Mouse (Mus musculus) liver, adult 2 months (tissue): ENCODE measurements around the gene Syngr3. TPM values are rescaled to one million over a fixed set of nuclear protein-coding genes. Genes with fewer than 3 reads are reported as not detected.

Source experiments
- DNase-seq: peaks from one replicate; pipeline ENCODE4 v3.0.0-alpha.2; 2011; ENCODE audit warnings: low read depth, low spot score; ENCODE audit errors: extremely low read depth
- H3K27ac ChIP-seq: fragments of 200-500 bp; replicated peaks from 2 replicates; pipeline ENCODE4 v1.5.1; 2012; ENCODE audit warnings: low read depth, mild to moderate bottlenecking, control low read depth, inconsistent platforms, low read length; ENCODE audit not compliant: insufficient read depth
- H3K27me3 ChIP-seq: fragments of 200-500 bp; 2 replicates; pipeline ENCODE4 v1.6.1; 2012; ENCODE audit warnings: mild to moderate bottlenecking, moderate library complexity, low read length, inconsistent platforms; ENCODE audit not compliant: control insufficient read depth, insufficient read depth
- H3K36me3 ChIP-seq: fragments of 200-500 bp; 2 replicates; pipeline ENCODE4 v1.6.1; 2012; ENCODE audit warnings: low read length, inconsistent platforms; ENCODE audit not compliant: control insufficient read depth, insufficient read depth
- H3K4me1 ChIP-seq: fragments of 200-500 bp; 2 replicates; pipeline ENCODE4 v1.6.1; 2011; ENCODE audit warnings: low read length; ENCODE audit not compliant: control insufficient read depth, insufficient read depth
- H3K4me3 ChIP-seq: fragments of 200-500 bp; 2 replicates; pipeline ENCODE4 v1.5.1; 2011; ENCODE audit warnings: low read depth, mild to moderate bottlenecking, control low read depth, low read length, moderate library complexity; ENCODE audit not compliant: insufficient read depth
- H3K79me2 ChIP-seq: fragments of 200-500 bp; 2 replicates; pipeline ENCODE4 v1.6.1; 2012; ENCODE audit warnings: inconsistent platforms, mild to moderate bottlenecking, low read length, moderate library complexity; ENCODE audit not compliant: control insufficient read depth, insufficient read depth
- H3K9ac ChIP-seq: fragments of 200-500 bp; 2 replicates; pipeline ENCODE4 v1.6.1; 2012; ENCODE audit warnings: low read depth, mild to moderate bottlenecking, control low read depth, inconsistent platforms, low read length
- CTCF ChIP-seq: fragments of 200-500 bp; IDR thresholded peaks from 2 replicates; pipeline ENCODE4 v1.5.1; 2011; ENCODE audit warnings: low read depth, low read length, control low read depth
- POLR2A ChIP-seq: fragments of 200-500 bp; IDR thresholded peaks from 2 replicates; pipeline ENCODE4 v1.6.1; 2011; ENCODE audit warnings: low read length, control low read depth; ENCODE audit not compliant: insufficient read depth; ENCODE audit errors: extremely low read depth
- WGBS: fragments of 180-500 bp; shearing (Covaris S2); methylation state at CpG from one replicate; pipeline ENCODE4 v1.1.7; 2018; 5-methylcytosine and 5-hydroxymethylcytosine counted together
- polyA plus RNA-seq: library from polyadenylated mRNA; depleted of rRNA; stranded (reverse); fragments of >200 nt; gene quantifications from 2 replicates; pipeline ENCODE4 v1.2.3, GENCODE M21; 2012; rRNA removed
- total RNA-seq: library from RNA; depleted of rRNA; stranded (reverse); fragments of >200 nt; gene quantifications from 2 replicates; pipeline ENCODE4 v1.2.3, GENCODE M21; 2014; rRNA removed

Gene Syngr3
- total and polyA plus RNA-seq, 2 experiments: 0.09 to 0.10 TPM

GRCm38 (mm10) chr17:24638840-24639239 is 50.9 kb downstream of the Syngr3 start:
- H3K4me3 ChIP-seq: no peak overlapping the region
- 83% methylated on average over 9 of the region's 9 CpGs for WGBS
- no peak overlapping the region for H3K27ac ChIP-seq
- H3K4me1 ChIP-seq: 0 out of 2 replicates have a peak, but pooled peaks cover 3% of the 10 kb centered on the region
- TF ChIP-seq CTCF (no peak), POLR2A (no peak)
- H3K27me3 ChIP-seq: no peaks in the 10 kb centered on the region
- no peak overlapping the region for H3K9ac ChIP-seq
- DNase-seq: peak; percentile 44
- H3K36me3 ChIP-seq: peaks cover 5% of the 10 kb centered on the region; the same call in 1 of the 2 replicates
- no peaks in the 10 kb centered on the region for H3K79me2 ChIP-seq

DNA sequence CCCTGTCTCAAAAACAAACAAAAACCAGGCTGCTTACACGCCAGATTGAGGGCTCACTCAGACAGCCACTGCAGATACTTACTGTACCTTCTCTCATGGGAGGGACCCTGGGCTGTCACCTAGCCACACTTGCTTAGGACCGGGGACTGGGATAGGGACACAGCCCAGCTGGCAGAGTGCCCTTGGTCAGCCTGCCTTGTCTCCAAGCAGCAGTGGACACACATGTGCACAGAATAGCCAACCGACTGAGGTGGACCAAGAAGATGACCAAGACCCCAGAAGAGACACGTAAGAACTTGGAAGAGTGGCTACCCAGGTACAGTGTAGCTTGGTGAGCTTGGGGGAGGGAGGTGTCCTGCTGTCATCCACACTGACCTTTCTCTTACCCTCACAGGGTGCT is 51.5 kb downstream of the Syngr3 start:
- Histone ChIP-seq H3K79me2 (no peaks in the 10 kb centered on the region), H3K27me3 (no peaks in the 10 kb centered on the region), H3K4me3 (no peak overlapping the region), H3K27ac (no peak overlapping the region), H3K9ac (no peak overlapping the region), H3K36me3 (peaks cover 5% of the 10 kb centered on the region; the same call in 1 of the 2 replicates), H3K4me1 (peaks cover 5% of the 10 kb centered on the region)
- DNase-seq: no peak
- WGBS: 71% methylated on average over 4 of the region's 4 CpGs
- TF ChIP-seq CTCF (no peak), POLR2A (no peak)

- no peak for TF ChIP-seq POLR2A
- no peak for TF ChIP-seq CTCF
Observed at GRCm38 (mm10) chr17:24636781-24637481, 52.8 kb downstream of the Syngr3 start.

GRCm38 (mm10) chr17:24635694-24636093 is 54.1 kb downstream of the Syngr3 start:
- DNase-seq: no peak
- 85% methylated on average over 5 of the region's 5 CpGs for whole genome bisulfite sequencing
- no peak overlapping the region for H3K27ac ChIP-seq

More at GRCm38 (mm10) chr17:24636781-24637481, 52.8 kb downstream of the Syngr3 start:
- Histone ChIP-seq H3K9ac (no peak overlapping the region), H3K36me3 (peaks cover 5% of the 10 kb centered on the region; the same call in 1 of the 2 replicates), H3K27ac (no peak overlapping the region), H3K79me2 (no peaks in the 10 kb centered on the region), H3K4me3 (no peak overlapping the region), H3K27me3 (no peaks in the 10 kb centered on the region), H3K4me1 (peaks cover 9% of the 10 kb centered on the region)
- DNase-seq: no peak
- 74% methylated on average over 5 of the region's 5 CpGs for WGBS

More at GRCm38 (mm10) chr17:24635694-24636093, 54.1 kb downstream of the Syngr3 start:
- H3K36me3 ChIP-seq: peaks cover under 1% of the 10 kb centered on the region; the same call in 1 of the 2 replicates
- no peak overlapping the region for H3K4me3 ChIP-seq
- TF ChIP-seq CTCF (no peak), POLR2A (no peak)
- H3K9ac ChIP-seq: no peak overlapping the region
- peaks cover 3% of the 10 kb centered on the region; the same call in 1 of the 2 replicates for H3K79me2 ChIP-seq
- H3K4me1 ChIP-seq: peaks cover 13% of the 10 kb centered on the region
- H3K27me3 ChIP-seq: no peaks in the 10 kb centered on the region

Other genes with a start within 250 kb of the Syngr3 start
Only the 30 nearest of the 33 such genes appear.
- gene Pgp, start 219.6 kb downstream of the Syngr3 start, total RNA-seq: 9.2 and 11.9 TPM in 2 replicates
- 25.8 and 26.6 TPM in 2 replicates for gene Pgp, start 219.6 kb downstream of the Syngr3 start, polyA plus RNA-seq
- not detected in 2 replicates for gene Bricd5, start 216.1 kb downstream of the Syngr3 start, total RNA-seq
- gene Bricd5, start 216.1 kb downstream of the Syngr3 start, polyA plus RNA-seq: 0.24 and 0.67 TPM in 2 replicates
- gene Mlst8, start 210.9 kb downstream of the Syngr3 start, total RNA-seq: 3.5 and 3.9 TPM in 2 replicates
- 12.9 and 16.7 TPM in 2 replicates for gene Mlst8, start 210.9 kb downstream of the Syngr3 start, polyA plus RNA-seq
- under 0.01 and 0.18 TPM in 2 replicates for gene Caskin1, start 201.4 kb downstream of the Syngr3 start, total RNA-seq
- gene Caskin1, start 201.4 kb downstream of the Syngr3 start, polyA plus RNA-seq: 0.18 and 0.26 TPM in 2 replicates
- gene Traf7, start 162.0 kb downstream of the Syngr3 start, total RNA-seq: 13.4 and 14.4 TPM in 2 replicates
- 25.3 and 47.5 TPM in 2 replicates for gene Traf7, start 162.0 kb downstream of the Syngr3 start, polyA plus RNA-seq
- gene Rab26, start 155.7 kb downstream of the Syngr3 start, total RNA-seq: 0.13 and 0.37 TPM in 2 replicates
- gene Rab26, start 155.7 kb downstream of the Syngr3 start, polyA plus RNA-seq: 0.15 and 0.40 TPM in 2 replicates
- 9.9 and 11.4 TPM in 2 replicates for gene Pkd1, start 140.1 kb downstream of the Syngr3 start, total RNA-seq
- gene Pkd1, start 140.1 kb downstream of the Syngr3 start, polyA plus RNA-seq: 14.7 and 17.4 TPM in 2 replicates
- gene Tsc2, start 57.3 kb downstream of the Syngr3 start, total RNA-seq: 19.5 and 27.9 TPM in 2 replicates
- gene Tsc2, start 57.3 kb downstream of the Syngr3 start, polyA plus RNA-seq: 63.4 and 79.3 TPM in 2 replicates
- gene Nthl1, start 57.3 kb downstream of the Syngr3 start, total RNA-seq: 8.1 and 9.7 TPM in 2 replicates
- 11.3 and 11.5 TPM in 2 replicates for gene Nthl1, start 57.3 kb downstream of the Syngr3 start, polyA plus RNA-seq
- gene Slc9a3r2, start 39.6 kb downstream of the Syngr3 start, total RNA-seq: 8.8 and 13.6 TPM in 2 replicates
- gene Slc9a3r2, start 39.6 kb downstream of the Syngr3 start, polyA plus RNA-seq: 24.9 and 31.5 TPM in 2 replicates
- gene Npw, start 31.5 kb downstream of the Syngr3 start, total RNA-seq: not detected in 2 replicates
- not detected in 2 replicates for gene Npw, start 31.5 kb downstream of the Syngr3 start, polyA plus RNA-seq
- gene Zfp598, start 20.3 kb downstream of the Syngr3 start, total RNA-seq: 11.1 and 16.0 TPM in 2 replicates
- 67.8 and 106 TPM in 2 replicates for gene Zfp598, start 20.3 kb downstream of the Syngr3 start, polyA plus RNA-seq
- 32.6 and 38.2 TPM in 2 replicates for gene Gfer, start 6.2 kb upstream of the Syngr3 start, total RNA-seq
- 49.8 and 51.9 TPM in 2 replicates for gene Gfer, start 6.2 kb upstream of the Syngr3 start, polyA plus RNA-seq
- 0.37 and 0.40 TPM in 2 replicates for gene Noxo1, start 6.3 kb upstream of the Syngr3 start, total RNA-seq
- 2.7 TPM in 2 replicates for gene Noxo1, start 6.3 kb upstream of the Syngr3 start, polyA plus RNA-seq
- gene Tbl3, start 17.7 kb upstream of the Syngr3 start, total RNA-seq: 14.2 and 17.8 TPM in 2 replicates
- 29.4 and 37.9 TPM in 2 replicates for gene Tbl3, start 17.7 kb upstream of the Syngr3 start, polyA plus RNA-seq
- not detected in 2 replicates for gene Rnf151, start 28.1 kb upstream of the Syngr3 start, total RNA-seq
- 0.19 TPM in 1 of 2 replicates, not detected in the other for gene Rnf151, start 28.1 kb upstream of the Syngr3 start, polyA plus RNA-seq
- gene Rps2, start 28.2 kb upstream of the Syngr3 start, total RNA-seq: 802 and 1,081 TPM in 2 replicates
- 2,199 and 2,424 TPM in 2 replicates for gene Rps2, start 28.2 kb upstream of the Syngr3 start, polyA plus RNA-seq
- gene Ndufb10, start 34.5 kb upstream of the Syngr3 start, total RNA-seq: 290 TPM in 2 replicates
- 265 and 300 TPM in 2 replicates for gene Ndufb10, start 34.5 kb upstream of the Syngr3 start, polyA plus RNA-seq
- 0.46 TPM in 1 of 2 replicates, not detected in the other for gene Rpl3l, start 37.9 kb upstream of the Syngr3 start, total RNA-seq
- gene Rpl3l, start 37.9 kb upstream of the Syngr3 start, polyA plus RNA-seq: not detected in 2 replicates
- gene Msrb1, start 46.7 kb upstream of the Syngr3 start, total RNA-seq: 184 and 192 TPM in 2 replicates
- 447 and 506 TPM in 2 replicates for gene Msrb1, start 46.7 kb upstream of the Syngr3 start, polyA plus RNA-seq
- 0.74 and 1.2 TPM in 2 replicates for gene Hs3st6, start 63.0 kb upstream of the Syngr3 start, total RNA-seq
- gene Hs3st6, start 63.0 kb upstream of the Syngr3 start, polyA plus RNA-seq: 2.3 and 3.9 TPM in 2 replicates
- gene Meiob, start 114.3 kb upstream of the Syngr3 start, total RNA-seq: 4.9 and 6.7 TPM in 2 replicates
- 0.59 and 0.75 TPM in 2 replicates for gene Meiob, start 114.3 kb upstream of the Syngr3 start, polyA plus RNA-seq
- gene Hagh, start 150.2 kb upstream of the Syngr3 start, total RNA-seq: 855 and 1,003 TPM in 2 replicates
- 900 and 1,325 TPM in 2 replicates for gene Hagh, start 150.2 kb upstream of the Syngr3 start, polyA plus RNA-seq
- gene Fahd1, start 160.4 kb upstream of the Syngr3 start, total RNA-seq: 49.5 and 61.3 TPM in 2 replicates
- gene Fahd1, start 160.4 kb upstream of the Syngr3 start, polyA plus RNA-seq: 55.7 and 61.8 TPM in 2 replicates
- gene Igfals, start 176.0 kb upstream of the Syngr3 start, total RNA-seq: 112 and 127 TPM in 2 replicates
- 369 and 402 TPM in 2 replicates for gene Igfals, start 176.0 kb upstream of the Syngr3 start, polyA plus RNA-seq
- 16.2 and 24.7 TPM in 2 replicates for gene Nubp2, start 196.4 kb upstream of the Syngr3 start, total RNA-seq
- gene Nubp2, start 196.4 kb upstream of the Syngr3 start, polyA plus RNA-seq: 30.2 and 33.0 TPM in 2 replicates
- gene Spsb3, start 196.7 kb upstream of the Syngr3 start, total RNA-seq: 8.7 and 14.8 TPM in 2 replicates
- gene Spsb3, start 196.7 kb upstream of the Syngr3 start, polyA plus RNA-seq: 37.5 and 42.4 TPM in 2 replicates
- 19.5 and 20.5 TPM in 2 replicates for gene Eme2, start 205.1 kb upstream of the Syngr3 start, total RNA-seq
- gene Eme2, start 205.1 kb upstream of the Syngr3 start, polyA plus RNA-seq: 21.0 and 31.2 TPM in 2 replicates
- 47.5 and 53.7 TPM in 2 replicates for gene Mrps34, start 205.2 kb upstream of the Syngr3 start, total RNA-seq
- gene Mrps34, start 205.2 kb upstream of the Syngr3 start, polyA plus RNA-seq: 124 and 149 TPM in 2 replicates
- 46.6 and 49.1 TPM in 2 replicates for gene Nme3, start 206.5 kb upstream of the Syngr3 start, total RNA-seq
- 69.7 and 72.3 TPM in 2 replicates for gene Nme3, start 206.5 kb upstream of the Syngr3 start, polyA plus RNA-seq